Mouse (Mus musculus): ENCODE measurements at regions not wholly inside any gene's neighbourhood (a gene's known extent, or its start where the extent isn't known, plus 50 kb on each side); places are given as distances from the start of the nearest gene placed in this dataset.

DNA sequence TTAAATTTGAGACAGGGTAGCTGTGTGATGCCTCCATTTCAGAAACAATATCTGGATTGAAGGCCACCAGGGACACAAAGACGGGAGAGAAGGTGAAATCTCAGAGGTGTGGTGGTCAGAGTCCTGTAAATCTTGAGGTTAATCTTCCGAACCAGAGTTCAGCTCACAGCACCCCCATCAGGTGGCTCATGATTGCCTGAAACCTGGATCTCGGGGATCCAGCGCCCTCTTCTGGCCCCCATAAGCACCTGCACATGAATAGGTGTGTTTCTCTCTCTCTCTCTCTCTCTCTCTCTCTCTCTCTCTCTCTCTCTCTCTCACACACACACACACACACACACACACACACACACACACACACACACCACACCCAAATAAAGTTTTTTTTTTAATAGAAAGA lies 111.8 kb downstream of the Erv3 start:
- ATAC-seq (replicated peaks in 1 of 2; ENCODE audit: insufficient read depth in 1 of 2, low FRiP score in 2 of 2, low TSS enrichment in 1 of 2, low read depth in 1 of 2, poor library complexity in 2 of 2, severe bottlenecking in 2 of 2): no peak

DNA sequence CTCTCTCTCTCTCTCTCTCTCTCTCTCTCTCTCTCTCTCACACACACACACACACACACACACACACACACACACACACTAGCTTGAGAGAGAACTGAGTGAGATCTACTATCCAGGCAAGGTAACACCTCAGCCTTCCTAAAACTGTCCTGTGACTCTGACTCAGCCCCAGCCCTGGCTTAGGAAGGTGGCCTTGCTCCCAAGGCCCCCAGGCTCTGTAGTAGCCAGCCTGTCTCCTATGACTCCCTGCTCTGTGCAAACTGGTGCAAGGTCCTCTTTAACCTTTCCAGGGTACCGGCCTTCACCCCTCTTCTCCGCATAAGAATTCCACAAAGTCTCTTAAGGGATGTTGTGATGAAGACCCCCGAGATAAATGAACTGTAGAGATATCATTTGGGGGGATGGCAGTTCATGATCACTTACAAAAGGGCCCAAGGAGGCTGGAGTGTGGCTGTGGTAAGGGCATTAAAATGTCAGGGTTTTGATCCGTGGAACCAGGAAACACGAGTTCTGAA lies 114.1 kb downstream of the Erv3 start:
- ATAC-seq (replicated peaks in 1 of 2; ENCODE audit: insufficient read depth in 1 of 2, low FRiP score in 2 of 2, low TSS enrichment in 1 of 2, low read depth in 1 of 2, poor library complexity in 2 of 2, severe bottlenecking in 2 of 2): no peak

DNA sequence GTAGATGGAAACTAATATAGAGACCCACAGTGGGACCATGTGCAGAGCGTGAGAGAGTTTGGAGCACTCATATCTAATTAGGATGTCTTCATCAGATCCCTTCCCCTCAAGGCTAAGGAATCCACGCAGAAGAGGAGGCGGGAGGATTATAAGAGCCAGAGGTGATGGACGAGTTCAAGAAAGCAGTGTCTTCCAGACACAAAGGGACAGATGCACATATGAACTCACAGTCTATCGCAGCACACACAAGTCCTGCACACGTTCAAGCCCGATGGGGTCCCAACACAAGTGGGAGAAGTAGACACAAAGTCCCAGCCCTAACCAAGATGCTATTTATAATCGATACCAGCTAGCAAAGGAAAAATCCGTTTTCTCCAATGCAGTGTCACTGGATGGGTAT lies 114.6 kb downstream of the Erv3 start:
- ATAC-seq (replicated peaks in 1 of 2; ENCODE audit: insufficient read depth in 1 of 2, low FRiP score in 2 of 2, low TSS enrichment in 1 of 2, low read depth in 1 of 2, poor library complexity in 2 of 2, severe bottlenecking in 2 of 2): no peak

DNA sequence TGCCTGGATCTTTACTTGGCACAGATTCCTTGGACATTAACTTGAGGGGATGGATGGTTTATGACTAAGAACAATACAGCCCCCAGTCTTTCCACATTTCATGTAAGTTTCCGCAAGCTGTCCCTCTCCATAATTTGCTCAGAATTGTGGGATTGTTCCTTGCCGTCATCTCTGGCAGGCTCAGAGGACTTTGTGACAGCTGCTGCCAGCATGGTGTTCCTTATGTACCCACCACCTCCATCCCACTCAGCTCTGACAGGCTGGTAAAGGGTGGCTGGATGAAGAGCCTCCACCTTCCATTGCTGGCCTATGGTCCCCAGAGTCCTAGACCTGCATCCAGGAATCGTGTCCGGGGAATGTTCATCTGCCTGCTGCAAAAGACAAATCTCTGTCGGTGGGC lies 119.1 kb downstream of the Erv3 start:
- ATAC-seq (replicated peaks in 1 of 2; ENCODE audit: insufficient read depth in 1 of 2, low FRiP score in 2 of 2, low TSS enrichment in 1 of 2, low read depth in 1 of 2, poor library complexity in 2 of 2, severe bottlenecking in 2 of 2): no peak

DNA sequence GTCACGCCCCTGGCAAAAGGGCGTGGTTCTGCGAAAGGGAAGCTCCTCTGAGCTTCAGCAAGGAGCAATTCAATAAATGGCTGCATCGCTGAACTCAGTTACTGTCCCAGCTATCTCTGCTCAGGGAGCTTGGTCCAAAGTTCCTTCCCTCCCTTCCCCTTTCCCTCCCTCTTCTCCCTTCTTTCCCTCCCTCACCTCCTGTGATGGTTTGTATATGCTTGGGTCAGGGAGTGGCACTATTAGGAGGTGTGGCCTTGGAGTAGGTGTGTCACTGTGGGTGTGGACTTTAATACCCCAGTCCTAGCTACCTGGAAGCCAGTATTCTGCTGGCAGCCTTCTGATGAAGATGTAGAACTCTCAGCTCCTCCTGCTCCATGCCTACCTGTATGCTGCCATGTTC lies 120.5 kb downstream of the Erv3 start:
- ATAC-seq (replicated peaks in 1 of 2; ENCODE audit: insufficient read depth in 1 of 2, low FRiP score in 2 of 2, low TSS enrichment in 1 of 2, low read depth in 1 of 2, poor library complexity in 2 of 2, severe bottlenecking in 2 of 2): no peak

DNA sequence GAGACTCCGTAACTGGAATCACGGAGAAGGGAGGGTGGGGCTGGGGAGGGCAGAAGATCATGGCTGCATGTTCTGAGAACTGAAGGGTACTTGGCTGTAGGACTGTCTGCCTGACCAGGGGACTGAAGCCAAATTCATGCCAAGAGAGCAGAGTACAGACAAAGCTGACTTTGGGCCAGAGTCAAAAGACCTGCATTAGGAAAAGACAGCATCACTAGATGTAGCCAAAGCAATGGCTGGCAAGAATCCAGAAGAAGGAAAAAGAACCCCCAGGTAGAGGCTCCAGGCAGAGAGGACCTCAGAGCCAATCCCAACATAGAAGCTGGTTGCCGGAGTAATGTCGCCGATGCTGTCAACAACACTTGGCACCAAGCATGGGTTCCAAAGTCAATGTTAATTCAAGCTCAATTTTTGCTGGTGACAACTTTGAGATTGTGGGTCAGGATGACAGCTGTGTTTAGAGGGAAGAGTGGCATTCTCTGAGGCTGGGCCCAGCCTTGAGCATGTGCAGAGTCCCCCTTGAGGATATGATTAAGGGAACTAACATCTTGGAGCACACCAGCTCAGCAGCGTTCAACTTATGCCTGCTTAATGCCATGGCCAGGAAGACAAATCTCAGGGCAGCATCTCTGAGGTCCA lies 124.7 kb downstream of the Erv3 start:
- no peak for ATAC-seq (replicated peaks in 1 of 2; ENCODE audit: insufficient read depth in 1 of 2, low FRiP score in 2 of 2, low TSS enrichment in 1 of 2, low read depth in 1 of 2, poor library complexity in 2 of 2, severe bottlenecking in 2 of 2)

DNA sequence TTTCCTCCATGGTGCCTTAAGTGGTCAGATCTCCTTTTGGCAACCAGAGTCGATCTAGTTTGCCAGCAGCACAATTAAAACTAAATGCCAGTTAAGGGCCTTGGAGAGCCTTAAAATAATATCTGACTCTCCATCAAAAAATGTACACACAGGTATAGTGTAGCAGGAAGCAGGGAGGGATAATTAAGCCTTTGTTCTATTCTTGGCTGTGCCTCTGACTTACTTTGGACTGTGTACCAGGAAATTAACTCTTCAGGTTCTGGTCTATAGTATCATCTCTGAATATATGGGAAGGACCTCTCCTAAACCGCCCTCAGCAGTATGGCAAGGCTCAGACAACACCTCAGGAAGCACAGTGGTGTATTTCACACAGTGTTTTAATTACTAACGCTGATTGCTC lies 133.0 kb downstream of the Erv3 start:
- ATAC-seq (replicated peaks in 1 of 2; ENCODE audit: insufficient read depth in 1 of 2, low FRiP score in 2 of 2, low TSS enrichment in 1 of 2, low read depth in 1 of 2, poor library complexity in 2 of 2, severe bottlenecking in 2 of 2): no peak

DNA sequence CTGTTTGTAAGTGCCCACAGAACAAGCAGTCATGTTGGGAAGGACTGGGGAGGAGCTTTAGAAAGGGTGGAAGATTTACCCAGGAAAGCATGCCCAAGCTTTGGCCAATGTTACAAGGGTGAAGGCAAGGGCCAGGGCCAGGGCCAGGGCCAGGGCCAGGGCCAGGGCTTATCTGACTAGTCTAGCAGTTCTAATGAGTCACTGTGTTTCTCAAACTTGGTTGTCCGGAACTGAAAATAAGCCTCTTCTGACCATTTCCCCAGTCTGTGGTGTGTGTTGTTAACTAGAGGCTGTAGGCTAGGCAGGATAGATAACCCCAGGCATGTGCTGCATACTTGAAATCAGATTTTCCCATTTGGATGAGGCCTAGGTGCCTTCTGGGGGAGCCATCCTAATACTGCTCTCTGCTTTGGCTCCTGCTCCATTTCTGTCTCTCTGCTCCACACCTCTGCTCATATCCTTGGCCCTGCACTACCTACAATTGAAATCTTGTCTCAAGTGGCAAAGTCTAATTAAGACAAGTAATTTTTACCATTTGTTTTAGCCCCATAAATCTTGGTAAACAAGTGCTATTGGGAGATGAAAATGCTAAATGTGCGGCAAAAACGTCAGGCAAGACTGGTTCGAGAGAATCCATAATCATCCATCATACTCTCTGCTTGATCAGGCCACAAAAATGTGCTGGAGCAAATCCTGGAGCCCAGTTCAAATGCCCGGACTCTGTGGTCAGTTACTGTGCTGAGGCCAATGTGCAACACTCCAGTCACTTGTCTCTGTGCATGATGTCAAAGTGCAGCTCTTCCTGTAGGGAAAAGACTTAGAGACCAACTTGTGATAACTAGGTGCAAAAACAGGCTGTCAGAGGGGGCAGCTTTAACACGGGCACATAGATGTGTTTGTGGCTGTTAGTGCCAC lies 137.7 kb downstream of the Erv3 start:
- ATAC-seq (replicated peaks in 1 of 2; ENCODE audit: insufficient read depth in 1 of 2, low FRiP score in 2 of 2, low TSS enrichment in 1 of 2, low read depth in 1 of 2, poor library complexity in 2 of 2, severe bottlenecking in 2 of 2): no peak

DNA sequence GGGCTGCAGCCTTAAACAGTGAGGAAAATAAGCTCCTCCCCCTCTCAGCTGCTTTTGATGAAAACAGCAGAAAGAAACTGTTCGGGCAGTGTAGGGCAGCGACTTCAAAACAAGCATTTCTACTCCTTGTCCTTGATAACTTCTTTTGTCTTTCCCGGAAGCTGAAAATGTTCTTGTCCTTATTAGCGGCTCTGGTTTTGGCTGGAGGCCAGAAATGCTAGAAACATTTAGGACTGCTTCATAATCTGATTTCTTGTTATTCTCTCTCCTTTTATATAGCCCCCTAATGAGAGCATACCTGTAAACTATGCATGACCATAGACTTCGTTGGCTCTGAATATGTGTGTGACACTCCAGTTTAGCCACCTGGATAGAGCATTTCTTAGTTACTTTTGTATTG lies 142.0 kb downstream of the Erv3 start:
- no peak for ATAC-seq (replicated peaks in 1 of 2; ENCODE audit: insufficient read depth in 1 of 2, low FRiP score in 2 of 2, low TSS enrichment in 1 of 2, low read depth in 1 of 2, poor library complexity in 2 of 2, severe bottlenecking in 2 of 2)

DNA sequence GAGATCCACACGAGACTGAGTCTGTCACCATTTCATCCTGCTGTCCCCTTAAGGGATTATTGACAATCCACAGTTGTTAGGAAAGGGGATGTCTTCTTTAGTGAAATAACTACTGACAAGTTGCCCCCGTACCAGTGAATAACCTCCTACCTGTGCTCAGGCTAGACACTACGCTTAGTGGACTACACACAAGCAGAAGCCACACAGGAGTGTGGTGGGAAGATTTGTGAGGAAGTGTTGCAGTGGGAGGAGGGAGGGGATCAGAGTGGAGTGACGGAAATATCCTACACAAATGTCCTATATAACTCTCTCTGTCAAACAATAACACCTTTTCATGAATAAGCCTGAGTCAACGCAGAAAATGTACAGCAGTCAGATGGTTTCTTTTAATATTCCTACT lies 142.7 kb downstream of the Erv3 start:
- no peak for ATAC-seq (replicated peaks in 1 of 2; ENCODE audit: insufficient read depth in 1 of 2, low FRiP score in 2 of 2, low TSS enrichment in 1 of 2, low read depth in 1 of 2, poor library complexity in 2 of 2, severe bottlenecking in 2 of 2)

DNA sequence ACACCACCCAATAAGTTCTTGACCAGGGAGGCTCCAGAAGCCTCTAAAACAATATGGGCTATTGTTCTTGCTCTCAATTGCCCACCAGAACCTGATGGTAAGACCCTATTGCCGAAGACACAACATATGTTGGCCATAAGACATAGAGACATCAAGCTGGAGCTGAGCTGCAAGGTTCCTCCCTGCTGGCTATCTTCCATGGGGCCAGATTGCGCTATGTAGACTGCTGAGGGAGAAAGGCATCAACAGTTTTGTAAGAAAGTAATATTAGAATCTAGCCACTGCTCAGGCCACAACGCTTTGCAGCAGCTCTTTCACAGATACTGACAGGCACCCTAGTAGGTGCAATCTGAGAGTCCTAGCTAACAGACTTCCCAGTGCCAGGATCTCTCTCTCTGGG lies 144.2 kb downstream of the Erv3 start:
- ATAC-seq (replicated peaks in 1 of 2; ENCODE audit: insufficient read depth in 1 of 2, low FRiP score in 2 of 2, low TSS enrichment in 1 of 2, low read depth in 1 of 2, poor library complexity in 2 of 2, severe bottlenecking in 2 of 2): no peak

DNA sequence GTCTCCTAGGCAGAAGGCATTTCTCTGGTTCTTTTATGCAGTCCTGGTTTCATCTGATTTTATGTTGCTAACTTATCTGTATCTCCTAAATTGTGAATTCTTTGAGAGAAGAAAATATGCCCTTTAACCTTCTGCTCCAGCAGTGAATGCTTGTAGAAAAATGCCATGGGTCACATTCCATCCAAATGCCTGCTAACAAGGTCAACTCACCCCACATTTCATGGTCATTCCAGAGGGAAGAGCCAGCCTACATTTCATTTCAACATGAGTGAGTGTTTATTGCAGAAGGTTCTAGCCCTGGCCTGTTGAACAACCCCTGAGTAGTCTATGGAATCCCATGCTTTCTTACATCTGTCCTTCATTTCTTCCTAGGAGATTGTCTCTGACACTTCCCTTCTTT lies 147.7 kb downstream of the Erv3 start:
- ATAC-seq (replicated peaks in 1 of 2; ENCODE audit: insufficient read depth in 1 of 2, low FRiP score in 2 of 2, low TSS enrichment in 1 of 2, low read depth in 1 of 2, poor library complexity in 2 of 2, severe bottlenecking in 2 of 2): no peak

DNA sequence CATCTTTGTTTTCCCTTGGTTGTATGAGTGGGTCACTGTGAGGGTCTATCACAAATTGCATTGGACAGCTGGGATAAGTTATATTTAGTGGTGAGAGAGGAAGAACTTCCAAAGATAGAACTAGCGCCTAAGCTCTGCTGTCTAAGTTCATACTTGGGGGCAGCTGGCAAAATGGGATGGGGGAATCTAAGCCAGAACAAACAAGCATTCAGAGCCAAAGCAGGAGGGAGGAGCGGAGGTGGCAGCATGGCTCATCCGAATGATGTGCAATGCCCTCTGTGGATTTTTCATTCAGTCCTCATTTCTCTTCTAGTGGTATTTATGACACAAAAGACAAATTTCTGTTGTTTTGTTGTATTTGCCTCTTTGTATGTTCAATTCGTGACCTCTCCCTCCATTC lies 144.5 kb upstream of the Adra1d start:
- no peak for ATAC-seq (replicated peaks in 1 of 2; ENCODE audit: insufficient read depth in 1 of 2, low FRiP score in 2 of 2, low TSS enrichment in 1 of 2, low read depth in 1 of 2, poor library complexity in 2 of 2, severe bottlenecking in 2 of 2)

DNA sequence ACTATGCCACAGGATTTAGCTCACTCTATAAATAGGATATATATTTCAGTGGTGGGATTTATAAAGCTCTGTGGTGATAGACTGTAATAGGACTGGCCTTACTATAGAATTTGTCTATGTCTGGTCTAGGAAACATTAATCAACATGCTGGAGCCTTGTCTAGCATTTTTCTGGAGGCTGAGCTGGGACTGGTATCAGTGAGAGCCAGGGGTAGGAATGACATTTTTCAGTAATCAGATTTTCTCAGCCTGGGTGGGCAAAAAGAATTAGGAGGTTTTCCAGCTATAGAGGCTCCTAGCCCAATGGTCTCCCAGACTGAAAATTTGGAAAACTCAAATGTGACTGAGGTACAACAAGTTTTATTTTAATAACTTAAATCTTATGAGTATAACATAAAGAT lies 142.3 kb upstream of the Adra1d start:
- no peak for ATAC-seq (replicated peaks in 1 of 2; ENCODE audit: insufficient read depth in 1 of 2, low FRiP score in 2 of 2, low TSS enrichment in 1 of 2, low read depth in 1 of 2, poor library complexity in 2 of 2, severe bottlenecking in 2 of 2)

DNA sequence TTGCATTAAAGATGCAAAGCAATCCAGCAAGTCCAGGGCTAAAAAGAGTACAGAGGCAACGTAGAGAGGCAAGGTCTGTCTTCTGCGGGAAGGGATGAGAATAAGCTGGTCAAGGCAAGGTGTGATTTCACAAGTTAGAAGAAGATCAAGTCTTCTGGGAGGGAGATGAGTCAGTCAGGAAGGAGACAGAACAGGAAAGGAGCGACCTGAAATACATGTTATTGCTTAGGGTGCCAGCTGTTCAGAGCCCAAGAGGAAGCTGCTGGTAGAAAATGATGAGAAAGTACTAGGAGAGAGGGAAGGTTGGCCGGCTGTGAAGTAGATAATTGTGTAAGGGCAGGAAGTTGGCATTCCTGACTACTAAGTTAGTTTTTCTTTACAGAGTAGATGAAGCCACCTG lies 140.1 kb upstream of the Adra1d start:
- ATAC-seq (replicated peaks in 1 of 2; ENCODE audit: insufficient read depth in 1 of 2, low FRiP score in 2 of 2, low TSS enrichment in 1 of 2, low read depth in 1 of 2, poor library complexity in 2 of 2, severe bottlenecking in 2 of 2): no peak

DNA sequence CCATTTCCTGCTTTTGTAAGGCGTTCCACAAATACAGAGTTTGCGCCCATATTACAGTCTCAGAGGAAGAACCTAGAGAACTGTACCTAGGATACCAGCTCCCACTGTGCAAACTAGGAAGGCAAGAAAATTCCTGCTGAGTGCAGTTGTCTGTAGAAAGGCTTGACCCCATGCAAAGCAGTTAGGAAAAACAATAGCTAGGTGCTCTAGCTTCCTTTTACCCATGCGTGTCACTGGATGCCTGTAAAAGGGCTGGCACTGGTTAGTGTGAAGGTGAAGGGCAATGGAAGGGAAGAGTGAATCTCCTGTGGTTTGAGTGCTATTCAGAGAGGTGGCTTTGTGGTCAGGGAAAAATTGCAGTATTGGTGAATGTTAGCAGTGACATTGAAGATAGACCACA lies 137.7 kb upstream of the Adra1d start:
- ATAC-seq (replicated peaks in 1 of 2; ENCODE audit: insufficient read depth in 1 of 2, low FRiP score in 2 of 2, low TSS enrichment in 1 of 2, low read depth in 1 of 2, poor library complexity in 2 of 2, severe bottlenecking in 2 of 2): 0 out of 4 replicates have a peak, but pooled peaks of 1 of the 2 experiments have one; percentile 9

DNA sequence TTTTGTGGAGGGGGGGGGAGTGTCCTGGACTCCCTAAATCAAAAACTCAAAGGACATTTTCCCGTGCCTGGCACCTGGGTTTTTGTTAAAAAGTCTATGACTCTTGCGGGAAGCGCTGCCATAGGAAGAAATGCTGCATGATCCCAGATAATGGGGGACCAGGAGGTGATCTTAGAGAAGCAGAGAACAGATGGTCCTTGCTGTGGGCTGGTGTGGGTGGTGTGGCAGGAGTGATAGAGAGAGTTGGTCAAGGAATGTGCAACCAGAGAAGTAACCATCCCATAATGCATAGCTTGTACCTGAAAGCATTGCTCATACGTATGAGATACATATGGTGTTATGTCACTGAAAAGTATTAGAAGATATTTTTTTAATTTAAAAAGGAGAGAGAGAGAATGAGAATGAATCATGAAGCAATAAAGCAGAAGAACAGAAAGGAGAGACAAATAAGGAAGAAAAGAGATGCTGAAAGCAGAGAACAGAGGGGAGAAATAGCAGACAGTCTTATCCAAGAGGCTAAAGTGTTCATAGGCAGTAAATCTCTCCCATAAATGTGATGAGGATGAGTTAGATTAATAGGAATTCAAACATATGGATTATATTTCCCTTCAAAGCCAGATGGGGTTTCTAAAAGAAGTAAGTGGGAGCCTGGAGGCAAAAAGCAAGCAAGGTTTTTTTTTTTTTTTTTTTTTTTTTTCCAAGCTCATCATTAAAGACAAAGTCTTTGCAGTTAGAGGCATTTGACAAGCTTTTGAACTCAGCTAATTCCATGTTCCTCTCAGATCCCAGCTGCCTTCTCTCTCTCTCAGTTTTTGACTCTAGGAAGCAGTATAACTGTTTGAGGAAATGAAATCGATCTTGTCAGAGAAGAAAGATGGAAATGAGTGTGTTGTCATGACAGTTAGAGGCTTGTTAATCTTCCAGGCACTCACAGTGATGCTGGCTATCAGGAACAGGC lies 136.2 kb upstream of the Adra1d start:
- no peak for ATAC-seq (replicated peaks in 1 of 2; ENCODE audit: insufficient read depth in 1 of 2, low FRiP score in 2 of 2, low TSS enrichment in 1 of 2, low read depth in 1 of 2, poor library complexity in 2 of 2, severe bottlenecking in 2 of 2)

DNA sequence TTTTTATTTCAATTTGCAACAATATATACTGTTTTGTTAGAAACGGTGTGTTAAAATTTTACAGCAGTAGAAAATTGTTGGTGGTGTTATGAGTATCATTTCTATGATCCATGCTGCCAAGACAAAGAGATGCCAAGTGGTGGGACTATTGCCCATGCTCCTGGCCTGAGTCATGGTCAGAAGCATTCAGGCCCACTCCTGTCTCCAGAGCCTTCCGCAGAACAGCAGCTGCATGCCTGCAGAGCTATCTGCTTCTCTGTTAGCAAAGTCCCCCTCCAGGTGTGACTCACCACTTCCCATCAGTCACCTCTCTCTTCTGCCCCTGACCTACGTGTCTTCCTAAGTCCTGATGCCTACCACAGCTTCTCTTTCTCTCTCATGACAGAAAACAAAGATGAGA lies 134.2 kb upstream of the Adra1d start:
- ATAC-seq (replicated peaks in 1 of 2; ENCODE audit: insufficient read depth in 1 of 2, low FRiP score in 2 of 2, low TSS enrichment in 1 of 2, low read depth in 1 of 2, poor library complexity in 2 of 2, severe bottlenecking in 2 of 2): no peak

All from hematopoietic stem cell, adult 5-6 weeks (primary cell).